Mouse (Mus musculus) stomach, postnatal 0 days (tissue): ENCODE results near the gene Gpsm1. TPM values are rescaled to one million over a fixed set of nuclear protein-coding genes. Genes with fewer than 3 reads are reported as not detected.

Source experiments
- ATAC-seq: fragments of 200-750 bp; cut with Nextera tagmentation; 2 replicates; pipeline ENCODE4 v1.8.0; 2017; ENCODE audit not compliant: low FRiP score, low TSS enrichment
- DNase-seq: peaks from one replicate; pipeline ENCODE4 v3.0.0-alpha.2; 2016; ENCODE audit warnings: low spot score
- H3K27ac ChIP-seq: fragments of 300-500 bp; sonication (generic); replicated peaks from 2 replicates; pipeline ENCODE4 v1.5.1; 2014; ENCODE audit warnings: mild to moderate bottlenecking, control low read depth
- H3K27me3 ChIP-seq: fragments of 300-500 bp; sonication (generic); 2 replicates; pipeline ENCODE4 v1.6.1; 2014; ENCODE audit warnings: low read length; ENCODE audit not compliant: control insufficient read depth, insufficient read depth
- H3K36me3 ChIP-seq: fragments of 300-500 bp; sonication (generic); 2 replicates; pipeline ENCODE4 v1.6.1; 2014; ENCODE audit warnings: low read length, mixed read lengths; ENCODE audit not compliant: control insufficient read depth, insufficient read depth
- H3K4me1 ChIP-seq: fragments of 300-500 bp; sonication (generic); replicated peaks from 2 replicates; pipeline ENCODE4 v1.6.1; 2014; ENCODE audit warnings: antibody characterized with exemption; ENCODE audit not compliant: control insufficient read depth, insufficient read depth
- H3K4me2 ChIP-seq: fragments of 300-500 bp; sonication (generic); replicated peaks from 2 replicates; pipeline ENCODE4 v1.6.1; 2014; ENCODE audit warnings: low read depth, mild to moderate bottlenecking, control low read depth, moderate library complexity
- H3K4me3 ChIP-seq: fragments of 300-500 bp; sonication (generic); 2 replicates; pipeline ENCODE4 v1.5.1; 2014; ENCODE audit warnings: low read depth, low read length, control low read depth
- H3K9ac ChIP-seq: fragments of 300-500 bp; sonication (generic); 2 replicates; pipeline ENCODE4 v1.6.1; 2014; ENCODE audit warnings: mild to moderate bottlenecking, low read length, control low read depth, mixed read lengths
- H3K9me3 ChIP-seq: fragments of 300-500 bp; sonication (generic); 2 replicates; pipeline ENCODE4 v1.6.1; 2016; ENCODE audit warnings: low read length; ENCODE audit not compliant: control insufficient read depth
- CTCF ChIP-seq: IDR thresholded peaks from 2 replicates; pipeline ENCODE4 v1.5.1; 2016; ENCODE audit warnings: antibody characterized with exemption, low read depth, mild to moderate bottlenecking, moderate library complexity
- EP300 ChIP-seq: optimal IDR thresholded peaks from 2 replicates; pipeline ENCODE3; 2016; ENCODE audit warnings: antibody characterized with exemption
- WGBS: fragments of 180-500 bp; shearing (Covaris S2); extraction: QIAGEN DNeasy Blood & Tissue Kit; methylation state at CpG from one replicate; pipeline ENCODE4 v1.1.7; 2014; 5-methylcytosine and 5-hydroxymethylcytosine counted together
- polyA plus RNA-seq: library from polyadenylated mRNA; unstranded; fragments of >200 nt; fragmentation: Nextera tagmentation; extraction: Ambion mirVana; gene quantifications from 2 replicates; pipeline ENCODE4 v1.2.1, GENCODE M21; 2015

The Gpsm1 gene
- polyA plus RNA-seq, 1 experiment from 2014 or later, result 20.9 TPM

GRCm38 (mm10) chr2:26304711-26305110 lies 10.6 kb upstream of the Gpsm1 start:
- Histone ChIP-seq H3K36me3 (no peaks in the 10 kb centered on the region), H3K4me3 (no peak overlapping the region), H3K4me1 (no peaks in the 10 kb centered on the region), H3K27ac (no peak overlapping the region), H3K9me3 (no peaks in the 10 kb centered on the region), H3K9ac (no peak overlapping the region), H3K27me3 (no peaks in the 10 kb centered on the region), H3K4me2 (no peak overlapping the region)
- DNase-seq (no peak), ATAC-seq (no peak)
- TF ChIP-seq EP300, result no peak
- TF ChIP-seq CTCF, result no peak
- 58% methylated on average over 1 of the region's 1 CpGs for WGBS

- no peak overlapping the region for H3K4me2 ChIP-seq
- no peak overlapping the region for H3K9ac ChIP-seq
- TF ChIP-seq EP300 (no peak), CTCF (no peak)
- no peak overlapping the region for H3K27ac ChIP-seq
- H3K4me3 ChIP-seq, result no peak overlapping the region
- no peaks in the 10 kb centered on the region for H3K4me1 ChIP-seq
- WGBS, result 67% methylated on average over 2 of the region's 2 CpGs
- no peaks in the 10 kb centered on the region for H3K27me3 ChIP-seq
- ATAC-seq (no peak), DNase-seq (no peak)
- no peaks in the 10 kb centered on the region for H3K9me3 ChIP-seq
- H3K36me3 ChIP-seq, result no peaks in the 10 kb centered on the region
Measured at GRCm38 (mm10) chr2:26305555-26305954, 9.8 kb upstream of the Gpsm1 start.

- TF ChIP-seq EP300, result no peak
- TF ChIP-seq CTCF, result no peak
Measured at GRCm38 (mm10) chr2:26306702-26307101, 8.6 kb upstream of the Gpsm1 start.

GRCm38 (mm10) chr2:26309739-26310138 lies 5.6 kb upstream of the Gpsm1 start:
- Histone ChIP-seq H3K27ac (peak overlapping the region; percentile 83), H3K9me3 (no peaks in the 10 kb centered on the region), H3K4me1 (peaks cover 3% of the 10 kb centered on the region; the same call in 1 of the 2 replicates), H3K4me3 (no peak overlapping the region), H3K27me3 (no peaks in the 10 kb centered on the region), H3K4me2 (no peak overlapping the region), H3K9ac (no peak overlapping the region), H3K36me3 (no peaks in the 10 kb centered on the region)
- TF ChIP-seq CTCF (no peak), EP300 (no peak)
- no peak for DNase-seq
- WGBS, result 14% methylated on average over 10 of the region's 10 CpGs
- ATAC-seq, result peak; percentile 73; the same call in 1 of the 2 replicates

More at GRCm38 (mm10) chr2:26306702-26307101, 8.6 kb upstream of the Gpsm1 start:
- WGBS, result 87% methylated on average over 3 of the region's 3 CpGs
- Histone ChIP-seq H3K36me3 (no peaks in the 10 kb centered on the region), H3K4me2 (no peak overlapping the region), H3K4me1 (no peaks in the 10 kb centered on the region), H3K27me3 (no peaks in the 10 kb centered on the region), H3K9ac (no peak overlapping the region), H3K9me3 (no peaks in the 10 kb centered on the region), H3K27ac (no peak overlapping the region), H3K4me3 (no peak overlapping the region)
- DNase-seq (no peak), ATAC-seq (no peak)

- ATAC-seq, result no peak
- Histone ChIP-seq H3K4me1 (peaks cover 5% of the 10 kb centered on the region; the same call in 1 of the 2 replicates), H3K4me2 (no peak overlapping the region), H3K9ac (no peak overlapping the region), H3K36me3 (no peaks in the 10 kb centered on the region), H3K9me3 (no peaks in the 10 kb centered on the region), H3K4me3 (no peak overlapping the region), H3K27me3 (no peaks in the 10 kb centered on the region), H3K27ac (no peak overlapping the region)
- TF ChIP-seq EP300, result no peak
- TF ChIP-seq CTCF, result no peak
- DNase-seq, result no peak
- 53% methylated on average over 5 of the region's 5 CpGs for WGBS
Measured at GRCm38 (mm10) chr2:26311936-26312335, 3.4 kb upstream of the Gpsm1 start.

GRCm38 (mm10) chr2:26312812-26313211 lies 2.5 kb upstream of the Gpsm1 start:
- Histone ChIP-seq H3K9me3 (no peaks in the 10 kb centered on the region), H3K4me1 (peaks cover 7% of the 10 kb centered on the region; the same call in 1 of the 2 replicates), H3K27ac (no peak overlapping the region), H3K4me2 (no peak overlapping the region), H3K4me3 (no peak overlapping the region), H3K9ac (no peak overlapping the region), H3K27me3 (no peaks in the 10 kb centered on the region), H3K36me3 (no peaks in the 10 kb centered on the region)
- WGBS, result 58% methylated on average over 2 of the region's 2 CpGs
- TF ChIP-seq CTCF (peak; percentile 60), EP300 (no peak)
- no peak for ATAC-seq
- DNase-seq, result no peak
